Mouse (Mus musculus) retina, postnatal 1 day (tissue): Measurements from ENCODE around the gene Rapgef1.

Experiments
- DNase-seq: peaks from one replicate; pipeline ENCODE4 v3.0.0-alpha.2; 2012

Rapgef1 gene

DNA sequence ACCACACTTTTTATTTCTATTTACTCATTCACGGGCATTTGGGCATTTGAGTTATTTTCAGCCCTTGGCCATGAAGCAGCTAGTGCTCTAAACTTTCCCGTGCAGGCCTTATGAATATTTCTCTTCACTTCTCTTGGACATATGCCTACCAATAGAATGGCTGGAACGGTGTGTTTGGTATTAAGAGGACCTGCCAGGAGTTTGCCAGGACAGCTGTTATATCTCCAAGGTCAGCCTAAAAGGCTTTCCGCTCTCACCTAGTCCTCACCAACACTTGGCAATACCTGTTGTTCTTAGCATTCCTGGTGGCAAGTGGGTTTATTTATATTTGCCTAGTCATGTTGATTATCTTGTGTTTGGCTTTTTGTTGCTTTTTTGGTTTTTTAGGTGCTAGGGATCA, 56.3 kb downstream of the Rapgef1 start:
- no peak for DNase-seq

- DNase-seq: no peak
Measured at GRCm38 (mm10) chr2:29676513-29676912, 57.0 kb downstream of the Rapgef1 start.

GRCm38 (mm10) chr2:29677842-29678241, 58.3 kb downstream of the Rapgef1 start:
- DNase-seq: no peak

DNA sequence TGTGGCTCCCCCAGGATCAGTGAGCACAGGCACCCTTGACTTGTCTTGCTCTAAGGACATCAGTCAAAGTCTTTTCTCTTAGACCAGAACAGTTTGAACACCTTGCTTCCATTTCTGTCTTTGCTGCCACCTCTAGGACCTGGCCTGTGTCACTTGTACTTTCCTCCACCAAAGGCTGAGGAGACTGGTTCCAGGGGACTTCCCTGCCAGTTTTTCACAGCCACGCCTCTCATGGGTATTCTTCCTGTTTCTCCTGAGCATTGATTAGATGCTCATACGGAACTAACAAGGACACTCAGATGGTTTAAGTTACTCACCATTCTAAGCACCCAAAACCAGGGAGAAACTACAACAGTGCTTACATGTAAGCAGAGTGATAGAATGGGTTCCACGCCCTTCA, 59.0 kb downstream of the Rapgef1 start:
- DNase-seq: no peak

- no peak for DNase-seq
Measured at GRCm38 (mm10) chr2:29679710-29680584, 60.4 kb downstream of the Rapgef1 start.

DNA sequence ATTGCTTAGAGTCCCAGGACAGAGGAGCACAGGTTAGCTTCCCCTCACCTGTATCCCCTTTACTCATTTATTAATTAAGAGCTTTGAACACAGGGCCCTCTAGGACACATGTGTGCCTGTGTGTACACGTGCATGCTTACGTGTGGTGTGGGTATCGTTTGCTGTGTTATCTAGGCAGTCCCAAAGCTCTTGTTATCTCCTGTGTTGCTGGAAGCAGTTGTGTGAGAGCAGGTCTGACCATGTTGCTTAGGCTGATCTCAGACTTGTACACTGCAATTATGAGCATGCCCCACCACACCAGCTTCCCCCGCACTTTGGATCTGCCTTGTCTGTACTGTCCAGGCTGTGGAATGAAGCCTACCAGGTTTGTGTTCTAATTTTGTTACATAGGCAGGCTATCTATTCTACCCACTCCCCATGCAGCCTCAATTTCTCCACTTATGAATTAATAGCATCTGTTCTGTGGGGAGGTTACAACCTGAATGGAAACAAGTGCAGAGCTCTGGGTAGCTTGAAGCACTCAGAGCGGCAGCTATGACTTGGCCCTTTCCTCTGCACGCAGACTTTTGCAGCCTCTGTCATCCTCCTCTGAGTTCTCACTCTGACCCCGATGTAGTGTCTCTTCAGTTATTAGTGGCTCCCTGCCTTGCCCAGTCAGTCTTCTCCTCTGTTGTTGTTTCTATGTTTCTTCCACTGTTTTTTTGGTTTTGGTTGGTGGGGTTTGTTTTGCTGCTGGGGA, 63.9 kb downstream of the Rapgef1 start:
- no peak for DNase-seq

GRCm38 (mm10) chr2:29684498-29684897, 65.0 kb downstream of the Rapgef1 start:
- peak; percentile 16 for DNase-seq

DNA sequence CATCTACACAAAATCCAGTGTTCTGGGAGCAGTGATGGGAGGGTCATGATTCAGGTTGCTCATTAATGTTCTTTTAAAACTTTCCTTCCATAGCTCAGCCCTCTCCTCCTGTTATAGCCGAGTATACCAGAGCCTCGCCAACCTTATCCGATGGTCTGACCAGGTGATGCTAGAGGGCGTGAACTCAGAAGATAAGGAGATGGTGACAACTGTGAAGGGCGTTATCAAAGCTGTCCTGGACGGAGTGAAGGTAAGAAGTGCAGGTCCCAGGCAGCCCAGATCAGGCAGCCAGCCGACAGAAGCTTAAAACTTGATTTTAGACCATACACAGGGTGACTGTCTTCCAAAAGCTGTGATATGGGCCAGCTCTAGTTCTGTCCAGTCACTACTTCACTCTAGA, 69.5 kb downstream of the Rapgef1 start:
- DNase-seq: no peak

- DNase-seq: no peak
Measured at GRCm38 (mm10) chr2:29689495-29689894, 70.0 kb downstream of the Rapgef1 start.

DNA sequence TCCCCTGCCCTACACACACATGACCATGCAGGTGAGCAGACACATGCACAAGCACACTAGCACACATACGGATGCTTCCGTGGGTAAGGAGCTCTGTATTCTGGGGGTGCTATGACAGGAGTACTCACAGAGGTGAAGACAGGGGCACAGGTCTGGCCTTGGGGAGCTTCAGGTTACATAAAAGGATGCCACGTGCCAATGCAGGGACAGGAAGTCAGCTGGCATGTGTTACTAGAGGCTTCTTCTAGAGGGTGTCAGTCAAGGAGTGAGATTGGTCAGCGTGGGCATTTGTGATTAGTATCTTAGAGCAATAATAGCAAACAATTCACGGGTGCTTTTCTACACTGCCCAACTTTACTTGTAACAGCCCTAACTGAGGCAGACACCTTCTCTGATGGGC, 71.5 kb downstream of the Rapgef1 start:
- no peak for DNase-seq

- no peak for DNase-seq
Measured at GRCm38 (mm10) chr2:29691507-29691906, 72.0 kb downstream of the Rapgef1 start.

- DNase-seq: no peak
Measured at GRCm38 (mm10) chr2:29692192-29692591, 72.7 kb downstream of the Rapgef1 start.

GRCm38 (mm10) chr2:29696207-29696800, 76.8 kb downstream of the Rapgef1 start:
- DNase-seq: no peak

DNA sequence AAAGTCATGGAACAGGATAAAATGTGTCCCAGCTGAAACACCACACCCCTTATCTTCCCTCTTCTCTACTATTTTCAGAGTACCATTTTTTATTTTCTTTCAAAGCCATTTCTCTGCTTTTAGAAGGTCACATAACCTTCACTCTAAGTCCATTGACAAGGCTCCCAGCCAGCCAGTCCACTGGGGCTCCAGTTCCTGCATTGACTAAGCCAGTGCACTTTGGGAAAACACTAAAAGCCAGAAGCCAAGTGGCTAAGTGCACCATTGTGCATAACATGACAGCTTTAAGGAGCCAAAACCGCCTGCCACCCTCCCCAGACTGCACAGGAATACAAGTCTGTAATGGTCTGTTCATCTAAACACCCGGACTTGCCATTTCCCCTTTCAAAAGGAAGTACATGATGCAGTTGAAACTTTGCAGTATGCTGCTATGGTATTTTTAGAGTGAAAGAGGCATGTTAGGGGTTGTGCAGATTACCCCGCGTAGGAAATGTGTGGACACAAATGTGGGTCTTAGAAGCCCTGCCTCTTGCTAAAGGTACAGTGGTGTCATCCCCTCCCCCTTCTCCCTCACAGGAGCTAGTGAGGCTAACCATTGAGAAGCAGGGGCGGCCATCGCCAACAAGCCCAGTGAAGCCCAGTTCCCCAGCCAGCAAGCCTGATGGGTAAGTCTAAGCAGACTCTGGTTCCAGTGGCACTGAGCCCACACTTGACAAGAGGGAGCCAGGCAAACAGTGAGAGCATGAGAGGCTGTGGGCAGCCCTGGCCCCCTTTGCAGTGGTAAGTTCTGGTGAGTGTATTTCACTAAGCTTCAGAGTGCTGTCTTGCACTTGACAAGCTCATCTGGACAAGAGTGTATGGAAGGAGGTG, 79.1 kb downstream of the Rapgef1 start:
- DNase-seq: no peak

DNA sequence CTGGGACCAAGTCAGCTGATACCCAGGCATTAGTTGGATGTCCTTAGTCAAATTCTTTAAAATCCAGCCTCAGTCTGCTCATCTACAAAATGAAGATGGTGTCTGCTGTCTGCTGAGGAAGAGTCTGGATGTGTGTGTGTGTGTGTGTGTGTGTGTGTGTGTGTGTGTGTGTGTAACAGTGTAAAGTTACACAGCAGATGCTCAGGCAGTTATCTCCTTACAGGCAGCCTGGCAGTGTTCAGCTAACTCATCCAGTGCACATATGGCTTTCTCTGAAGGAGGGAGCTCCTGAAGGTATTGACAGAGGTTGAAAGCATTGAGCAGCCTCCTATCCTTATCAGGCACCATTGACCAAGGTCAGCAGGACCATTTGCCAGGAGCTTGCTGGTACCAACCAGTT, 81.4 kb downstream of the Rapgef1 start:
- no peak for DNase-seq

DNA sequence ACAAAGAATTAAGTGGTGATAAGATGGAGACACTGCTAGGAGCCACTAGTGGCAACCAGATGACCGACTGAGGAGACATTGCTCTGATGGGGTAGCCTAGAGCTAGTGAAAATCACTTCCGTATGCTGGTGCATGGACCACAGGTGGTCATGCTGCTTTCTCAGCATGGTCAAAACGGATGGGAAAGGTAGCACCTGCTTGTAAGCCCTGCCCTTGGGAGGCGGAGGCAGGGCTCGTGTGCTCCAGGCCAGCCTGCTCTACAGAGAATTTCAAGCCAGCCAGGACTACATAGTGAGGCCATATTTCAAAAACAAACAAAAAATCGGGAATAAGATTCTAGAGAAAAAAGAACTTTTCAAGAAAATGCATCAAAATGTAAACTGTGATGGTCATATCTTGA, 81.9 kb downstream of the Rapgef1 start:
- no peak for DNase-seq

DNA sequence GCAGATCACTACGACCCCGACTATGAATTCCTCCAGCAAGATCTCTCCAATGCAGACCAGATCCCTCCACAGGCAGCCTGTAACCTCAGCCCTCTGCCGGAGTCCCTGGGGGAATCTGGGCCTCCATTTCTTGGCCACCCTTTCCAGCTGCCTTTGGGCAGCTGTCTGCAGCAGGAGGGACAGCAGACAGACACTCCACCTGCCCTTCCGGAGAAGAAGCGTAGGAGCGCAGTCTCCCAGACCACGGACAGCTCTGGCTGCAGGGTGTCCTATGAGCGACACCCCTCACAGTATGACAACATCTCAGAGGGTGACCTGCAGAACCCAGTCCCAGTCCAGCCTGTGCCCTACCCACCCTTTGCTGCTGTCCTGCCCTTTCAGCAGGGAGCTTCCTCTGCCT, 82.7 kb downstream of the Rapgef1 start:
- DNase-seq: no peak

DNA sequence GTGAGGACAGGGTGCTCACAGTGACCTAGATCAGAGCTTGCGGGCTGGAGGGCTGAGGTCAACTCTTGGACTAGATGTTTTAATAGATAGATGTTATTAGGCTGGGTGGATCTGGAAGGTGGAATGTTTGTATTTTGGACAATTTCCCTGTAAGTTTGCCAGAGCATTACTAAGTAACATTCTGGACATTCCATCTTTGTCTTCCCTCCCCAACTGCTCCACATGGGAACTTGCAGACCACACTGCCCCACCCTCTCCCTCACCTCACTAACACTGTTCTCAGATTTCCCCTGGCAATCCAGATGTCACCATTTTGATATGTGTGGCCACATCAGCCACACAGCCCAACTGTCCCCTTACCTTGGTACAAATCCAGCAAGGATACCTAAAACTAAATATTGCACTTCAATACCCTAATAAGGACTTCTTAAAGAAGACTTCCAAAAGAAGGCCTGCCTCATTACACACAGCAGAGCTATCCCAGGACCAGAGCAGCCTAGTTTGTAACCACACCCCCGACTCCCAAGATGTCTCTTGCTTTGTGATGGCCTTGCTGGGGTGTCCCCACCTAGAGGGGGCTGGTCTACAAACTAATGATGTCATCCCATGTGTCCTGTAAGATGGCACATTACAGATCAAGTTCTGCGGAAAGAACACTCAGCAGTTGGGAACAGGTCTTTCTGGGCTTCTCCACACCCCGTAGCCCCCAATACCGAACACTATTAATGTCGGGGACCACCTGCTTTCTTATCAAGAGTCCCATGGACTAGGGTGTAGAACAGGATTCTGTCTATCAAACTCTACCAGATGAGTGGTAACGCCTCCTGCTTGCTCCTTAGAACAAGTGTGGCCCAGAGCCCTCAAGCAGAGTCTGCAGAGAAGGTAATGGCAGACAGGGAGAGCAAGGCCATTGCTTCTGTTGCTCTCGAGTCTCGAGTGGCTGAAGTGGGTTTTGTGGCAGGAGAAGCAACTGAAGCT, 83.9 kb downstream of the Rapgef1 start:
- DNase-seq: no peak

DNA sequence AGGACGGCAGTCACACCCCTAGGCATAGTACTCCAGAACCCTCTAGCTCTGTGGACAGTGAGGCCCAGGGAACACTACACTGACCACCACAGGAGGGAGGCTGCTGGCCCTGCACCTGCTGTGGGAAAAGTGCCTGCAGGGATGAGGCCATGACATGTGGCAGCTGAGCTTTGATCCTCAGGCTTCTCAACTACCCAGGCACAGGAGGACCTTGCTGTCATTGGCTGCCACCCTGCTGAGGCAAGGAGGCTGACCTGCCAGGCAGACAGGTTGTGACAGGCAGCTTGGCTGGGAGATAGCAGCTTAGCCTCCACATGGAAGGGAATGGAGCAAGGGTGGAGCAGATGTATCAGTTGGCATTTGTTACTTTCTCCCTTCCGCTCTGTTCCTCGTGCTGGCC, 86.0 kb downstream of the Rapgef1 start:
- no peak for DNase-seq

- no peak for DNase-seq
Measured at GRCm38 (mm10) chr2:29706726-29707620, 87.5 kb downstream of the Rapgef1 start.

GRCm38 (mm10) chr2:29707731-29708130, 88.2 kb downstream of the Rapgef1 start:
- peak; percentile 17 for DNase-seq
